Comparison of ENCODE assay signal across 27 mouse cellular contexts in genomic region chr19:4137913-4138312, GRCm38 (mm10). TPM values are rescaled to one million over a fixed set of nuclear protein-coding genes. Genes with fewer than 3 reads are reported as not detected.
"Had no signal": no experiment of that assay in that cellular context is flagged by ENCODE, and none has a peak within 500 bp of the region (broad histone marks: within the 10 kb centered on the region; RNA-seq: fewer than 3 reads in every experiment).

No protein-coding gene starts in this region.

- ATAC-seq: intestine, postnatal 0 days; midbrain, embryonic 15.5 days had no signal

- H3K9ac ChIP-seq: liver, embryonic 13.5 days; midbrain, embryonic 12.5 days; midbrain, embryonic 15.5 days; neural tube, embryonic 12.5 days; neural tube, embryonic 15.5 days; stomach, embryonic 15.5 days had no signal

- H3K9me3 ChIP-seq: liver, embryonic 13.5 days; midbrain, embryonic 12.5 days; midbrain, embryonic 15.5 days; neural tube, embryonic 12.5 days; neural tube, embryonic 15.5 days; stomach, embryonic 15.5 days had no signal

- H3K36me3 ChIP-seq: stomach, embryonic 15.5 days had no signal

- DNase-seq: kidney, adult 2 months; layer of hippocampus, adult 9-11 months; liver, embryonic 13.5 days; lung, adult 2 months; lung, postnatal 14 days; lung, postnatal 4 days; retina, postnatal 1 day; right cerebral cortex, postnatal 25 days; spleen, adult 18-20 months; thymus, postnatal 25 days had no signal

- H3K27me3 ChIP-seq: midbrain, embryonic 12.5 days; midbrain, embryonic 15.5 days; neural tube, embryonic 12.5 days; neural tube, embryonic 15.5 days; stomach, embryonic 15.5 days had no signal

- H3K4me2 ChIP-seq: liver, embryonic 13.5 days; midbrain, embryonic 12.5 days; midbrain, embryonic 15.5 days; neural tube, embryonic 12.5 days; neural tube, embryonic 15.5 days; stomach, embryonic 15.5 days had no signal

- H3K4me1 ChIP-seq: neural tube, embryonic 12.5 days; stomach, embryonic 15.5 days had no signal

- H3K4me3 ChIP-seq: left cerebral cortex, adult 2 months; liver, embryonic 13.5 days; midbrain, embryonic 12.5 days; midbrain, embryonic 15.5 days; neural tube, embryonic 12.5 days; neural tube, embryonic 15.5 days; stomach, embryonic 15.5 days had no signal

- H3K27ac ChIP-seq: kidney, postnatal 0 days; left cerebral cortex, adult 2 months; liver, embryonic 13.5 days; midbrain, embryonic 12.5 days; midbrain, embryonic 15.5 days; neural tube, embryonic 12.5 days; neural tube, embryonic 15.5 days; stomach, embryonic 15.5 days had no signal

RNA-seq across cellular contexts. Expression of gene Gpr152, which starts 1.7 kb away (rescaled TPM):
- total RNA-seq: layer of hippocampus, postnatal 25 days; left cerebral cortex, adult 2 months; left cerebral cortex, postnatal 10 days; left cerebral cortex, postnatal 36 days; liver, adult 2 months; megakaryocyte progenitor cell, adult 5-6 weeks had no signal
- polyA plus RNA-seq: intestine, postnatal 0 days; kidney, embryonic 14.5 days; large intestine, adult 2 months; limb, embryonic 11.5 days; liver, embryonic 13.5 days; lung, embryonic 16.5 days; midbrain, embryonic 12.5 days; neural tube, embryonic 12.5 days; neural tube, embryonic 15.5 days; stomach, embryonic 15.5 days had no signal

RNA-seq across cellular contexts. Expression of gene Cabp4, which starts 5.9 kb away (rescaled TPM):
- total RNA-seq: left cerebral cortex, postnatal 36 days; megakaryocyte progenitor cell, adult 5-6 weeks had no signal
- polyA plus RNA-seq: limb, embryonic 11.5 days; liver, adult 2 months; lung, adult 2 months; lung, embryonic 16.5 days had no signal
